Mouse (Mus musculus): ENCODE measurements around the gene Cpd.

The Cpd gene

GRCm38 (mm10) chr11:76773811-76774210, 73.0 kb downstream of the Cpd start:
- DNase-seq, result no peak

GRCm38 (mm10) chr11:76770566-76770965, 76.3 kb downstream of the Cpd start:
- no peak for DNase-seq

DNA sequence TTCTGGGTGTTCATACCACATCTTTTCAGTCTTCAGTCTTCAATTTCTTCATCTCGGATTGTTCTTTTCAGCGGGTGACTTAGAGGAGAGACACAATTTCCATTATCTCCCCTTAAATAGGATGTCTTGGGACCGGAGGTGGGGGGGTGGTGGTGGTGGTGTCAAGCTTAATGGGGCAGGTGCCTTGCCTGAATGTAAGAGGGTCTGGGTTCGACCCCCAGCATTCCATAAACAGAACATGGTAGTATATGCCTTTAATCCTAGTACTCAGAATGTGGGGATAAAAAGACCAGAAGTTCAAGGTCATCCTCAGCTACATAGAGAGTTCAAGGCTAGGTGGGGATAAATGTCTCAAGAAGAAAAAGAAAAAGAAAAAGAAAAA, 83.1 kb downstream of the Cpd start:
- no peak for DNase-seq

DNA sequence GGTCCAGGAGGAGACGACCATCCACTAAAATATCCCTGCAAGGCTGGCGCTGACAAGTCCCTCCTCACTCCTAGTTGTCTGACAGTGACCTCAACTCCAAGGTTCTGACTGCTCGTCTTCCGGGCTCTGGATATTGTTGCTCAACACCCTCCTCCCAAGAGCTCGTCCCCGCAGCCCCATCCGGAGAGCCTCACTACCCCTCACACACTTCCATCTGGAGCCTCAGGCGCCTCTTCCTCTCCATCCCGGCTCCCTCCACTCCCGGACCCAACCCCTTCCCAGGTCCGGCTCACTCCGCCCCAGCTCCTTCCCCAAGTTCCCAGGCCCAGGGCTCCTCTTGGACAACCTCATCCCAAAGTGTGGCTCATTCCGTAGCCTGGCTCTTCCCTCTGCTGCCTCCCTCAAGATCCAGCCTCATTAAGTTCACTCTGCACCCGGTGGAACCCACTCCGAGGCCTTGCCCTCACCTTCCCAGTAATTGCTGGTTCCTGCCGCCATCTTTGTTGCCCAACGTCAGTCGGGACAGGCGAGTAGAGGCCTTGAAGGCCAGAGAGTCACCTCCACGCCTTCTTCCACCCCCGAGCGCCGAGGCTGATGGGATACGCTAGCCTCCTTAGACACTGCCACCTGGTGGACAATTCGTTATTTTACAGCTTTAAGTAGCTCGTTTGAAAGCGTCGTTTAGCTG, 83.6 kb downstream of the Cpd start, which contains the start of gene Gosr1:
Gene Gosr1, minus strand, starts transcription at position 527 of the 688 bp plus-strand sequence.
- DNase-seq, result peak; percentile 93

- DNase-seq, result no peak
These were observed 94.5 kb downstream of the Cpd start for GRCm38 (mm10) chr11:76752276-76752675.

GRCm38 (mm10) chr11:76748819-76749218, 98.0 kb downstream of the Cpd start:
- DNase-seq, result no peak

DNA sequence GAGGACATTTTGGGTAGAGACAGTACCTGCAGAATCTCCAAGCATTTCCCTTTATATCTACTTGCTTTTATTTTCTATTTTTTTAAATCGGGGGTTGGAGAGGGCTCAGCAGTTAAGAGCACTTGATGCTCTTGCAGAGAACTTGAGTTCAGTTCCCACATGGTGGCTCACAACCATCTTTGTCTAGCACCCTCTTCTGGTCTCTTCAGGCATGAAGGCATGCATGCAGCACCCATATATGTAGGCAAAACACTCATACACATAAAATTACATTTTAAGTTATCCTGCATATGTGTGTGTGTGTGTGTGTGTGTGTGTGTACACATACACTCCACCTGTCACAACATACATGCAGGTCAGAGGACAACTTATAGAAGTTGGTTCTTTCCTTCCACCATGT, 100.9 kb downstream of the Cpd start:
- DNase-seq, result no peak

GRCm38 (mm10) chr11:76744550-76744949, 102.3 kb downstream of the Cpd start:
- DNase-seq, result no peak

DNA sequence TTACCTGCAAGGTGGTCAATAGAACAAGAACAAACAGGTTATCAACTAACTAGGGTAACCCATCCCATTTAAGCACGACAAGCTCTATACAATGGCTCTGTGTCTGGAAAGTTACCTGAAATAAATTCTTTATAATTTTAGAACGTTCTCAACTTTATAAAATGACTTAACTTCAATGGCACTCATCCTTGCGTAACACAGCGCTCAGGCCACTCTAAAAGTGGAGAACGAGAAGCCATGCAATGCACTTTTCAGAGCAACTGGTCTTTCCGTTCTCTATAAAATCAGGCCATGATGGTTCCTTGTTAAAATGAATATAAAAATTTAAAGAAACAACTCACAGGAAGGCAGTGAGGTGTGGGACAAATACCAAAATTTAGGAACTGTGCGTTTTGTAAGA, 104.3 kb downstream of the Cpd start:
- DNase-seq, result no peak

DNA sequence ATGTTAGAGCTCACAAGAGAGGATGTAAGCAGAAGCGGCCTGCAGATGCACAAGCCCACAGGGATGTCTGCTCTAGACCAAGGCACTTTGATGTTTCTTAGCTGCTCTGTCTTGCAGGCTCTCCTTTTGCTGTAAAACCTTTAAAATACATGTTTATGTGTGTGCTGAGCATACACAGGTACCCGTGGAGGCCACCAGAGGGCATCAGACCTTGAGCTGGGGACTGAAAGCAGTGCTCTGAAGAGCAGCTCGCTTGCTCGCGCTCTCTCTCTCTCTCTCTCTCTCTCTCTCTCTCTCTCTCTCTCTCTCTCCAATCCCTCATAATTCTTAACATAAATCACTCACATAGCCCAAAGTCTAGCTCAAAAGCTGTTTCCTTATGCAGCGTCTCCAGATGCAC, 107.7 kb downstream of the Cpd start:
- peak; percentile 22 for DNase-seq

- DNase-seq, result no peak
These were observed 111.0 kb downstream of the Cpd start for GRCm38 (mm10) chr11:76735753-76736324.

DNA sequence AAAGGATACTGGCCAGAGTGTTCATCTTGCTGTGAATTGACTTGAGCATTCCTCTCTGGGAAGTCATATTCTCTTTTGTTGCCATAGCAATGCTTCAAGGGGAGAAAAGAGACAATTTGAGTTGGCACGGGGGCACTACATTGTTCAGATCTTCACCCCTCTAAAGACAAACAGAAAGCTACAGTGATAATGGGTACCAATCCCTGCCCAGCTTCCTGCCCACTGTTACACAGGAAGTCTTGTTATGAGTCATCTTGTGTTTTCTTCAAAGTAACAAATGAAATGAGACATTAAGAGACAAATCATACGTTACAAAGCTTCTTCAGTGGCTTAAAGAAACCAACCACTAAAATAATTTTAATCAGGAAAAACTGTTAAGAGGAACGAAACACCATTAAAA, 112.3 kb downstream of the Cpd start:
- DNase-seq, result no peak

DNA sequence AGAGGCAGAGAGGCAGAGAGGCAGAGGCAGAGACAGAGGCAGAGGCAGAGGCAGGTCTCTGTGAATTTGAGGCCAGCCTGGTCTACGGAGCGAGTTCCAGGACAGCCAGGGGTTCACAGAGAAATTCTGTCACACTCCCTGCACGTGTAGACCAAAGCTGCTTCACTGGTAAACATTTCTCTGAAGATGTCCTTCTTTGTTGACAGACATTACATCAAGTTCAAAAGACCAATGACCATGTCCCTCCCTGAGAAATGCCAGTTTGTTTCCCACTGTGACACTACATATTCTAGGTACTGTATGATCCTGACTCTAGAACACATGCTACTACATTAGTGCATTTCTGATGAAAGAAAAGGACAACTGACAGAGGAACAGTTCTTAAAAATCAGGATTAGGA, 116.2 kb downstream of the Cpd start:
- DNase-seq, result no peak

All from liver (tissue).